Mouse (Mus musculus): ENCODE results near the gene AI661453.
"Not testable (repeated sequence)": the region's sequence is repeated elsewhere in the genome, so short reads cannot be mapped to it uniquely, and the experiment has no call there.

The AI661453 gene

GRCm38 (mm10) chr17:47436156-47436906, at the start of gene AI661453:
Gene AI661453, plus strand, starts transcription at chr17:47436615.
- peak; percentile 75 to 92 for DNase-seq

DNA sequence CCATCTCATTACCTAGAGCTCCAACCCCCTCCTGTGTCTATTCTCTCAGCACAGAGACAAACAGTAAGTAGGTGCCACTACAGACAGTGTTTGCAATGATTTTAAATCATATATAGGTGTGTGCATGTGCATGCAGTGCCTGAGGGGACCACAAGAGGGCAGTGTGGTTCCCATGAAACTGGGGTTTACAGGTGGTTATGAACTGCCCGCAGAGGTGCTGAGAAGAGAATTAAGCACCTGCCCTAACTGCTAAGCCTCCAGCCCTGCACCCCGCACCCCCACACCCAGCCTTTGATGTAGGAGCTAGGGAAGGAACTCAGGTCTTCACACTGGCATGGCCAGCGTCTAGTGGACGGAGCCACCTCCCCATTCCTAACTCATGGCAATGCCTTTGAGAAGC, 49.8 kb upstream of the AI661453 start:
- DNase-seq: peak; percentile 67 to 79

GRCm38 (mm10) chr17:47394223-47394869, 42.1 kb upstream of the AI661453 start:
- peak; percentile 39 to 70 for DNase-seq

DNA sequence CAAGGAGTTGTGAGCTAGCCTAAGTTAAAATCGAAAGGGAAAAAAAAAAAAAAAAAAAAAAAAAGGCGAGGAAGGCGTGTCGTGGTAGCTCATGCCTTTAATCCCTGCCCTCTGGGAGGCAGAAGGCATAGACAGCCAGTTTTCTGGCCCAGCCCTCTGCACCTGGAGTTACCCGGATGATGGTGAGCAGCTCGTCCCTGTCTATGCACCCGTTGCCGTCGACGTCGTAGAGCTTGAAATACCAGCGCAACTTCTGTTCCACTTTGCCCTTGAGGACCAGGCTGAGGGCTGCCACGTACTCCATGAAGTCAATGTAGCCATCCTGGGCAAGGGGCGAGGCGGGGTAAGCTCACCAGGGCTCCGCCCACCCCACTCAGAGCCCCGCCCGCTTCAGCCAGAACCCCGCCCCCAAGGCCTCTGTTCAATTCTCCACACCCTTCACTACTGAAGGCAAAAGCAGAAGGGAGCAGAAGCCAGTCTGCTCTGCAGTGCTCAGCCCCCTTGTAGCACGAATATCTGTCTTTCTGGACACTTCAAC, 41.0 kb upstream of the AI661453 start:
- peak; percentile 56 to 78 for DNase-seq

DNA sequence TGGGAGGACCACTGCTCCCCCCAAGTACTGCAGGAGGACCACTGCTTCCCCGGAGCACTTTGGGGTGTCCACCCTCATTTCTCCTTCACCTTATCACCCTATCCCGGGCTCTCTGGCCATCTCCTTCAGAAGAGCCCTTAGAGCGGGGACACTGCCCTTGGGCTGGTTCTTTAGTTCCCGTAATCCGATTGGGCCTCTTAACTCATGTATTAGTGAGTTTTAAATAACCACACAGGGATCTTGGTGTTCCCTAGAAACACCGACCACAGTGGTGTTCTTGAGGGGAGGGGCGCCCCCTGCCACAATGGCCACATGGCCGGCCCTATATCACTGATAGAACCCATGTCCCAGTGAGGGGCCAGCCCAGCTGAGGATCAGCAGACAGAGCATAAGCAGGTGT, 37.3 kb upstream of the AI661453 start:
- no peak for DNase-seq

DNA sequence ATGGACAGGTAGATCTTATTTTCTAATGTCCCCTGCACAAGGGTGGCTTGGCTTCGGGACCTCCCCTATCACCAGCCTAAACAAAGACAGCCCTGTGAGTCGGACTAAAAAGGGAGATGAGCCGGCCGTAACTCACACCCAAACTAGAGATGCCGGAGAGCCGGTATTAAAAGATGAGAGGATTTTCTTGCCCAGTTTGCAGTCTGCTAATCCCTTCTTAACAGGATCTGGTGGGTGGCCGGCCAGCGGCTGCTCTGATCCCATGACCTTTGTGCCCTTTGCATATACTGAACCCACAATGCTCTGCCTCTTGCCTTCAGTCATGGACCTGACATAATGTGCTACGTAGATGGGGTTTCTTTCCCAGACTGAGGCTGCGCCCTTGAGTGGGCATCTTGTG, 36.0 kb upstream of the AI661453 start, which contains the start of gene Guca1a:
Gene Guca1a (minus strand): TSS at position 134 of the 400 bp plus-strand sequence.
- DNase-seq: no peak

- no peak for DNase-seq
Observed at GRCm38 (mm10) chr17:47407717-47408557, 28.5 kb upstream of the AI661453 start.

- DNase-seq: peak; percentile 69 to 83
Observed at GRCm38 (mm10) chr17:47408558-47408898, 27.9 kb upstream of the AI661453 start.

- not testable (repeated sequence) for DNase-seq
Observed at GRCm38 (mm10) chr17:47409897-47410861, 26.2 kb upstream of the AI661453 start.

- no peak for DNase-seq
Observed at GRCm38 (mm10) chr17:47420195-47420594, 16.2 kb upstream of the AI661453 start.

GRCm38 (mm10) chr17:47421566-47421965, 14.8 kb upstream of the AI661453 start:
- no peak for DNase-seq

- DNase-seq: not testable (repeated sequence)
Observed at GRCm38 (mm10) chr17:47422616-47423015, 13.8 kb upstream of the AI661453 start.

DNA sequence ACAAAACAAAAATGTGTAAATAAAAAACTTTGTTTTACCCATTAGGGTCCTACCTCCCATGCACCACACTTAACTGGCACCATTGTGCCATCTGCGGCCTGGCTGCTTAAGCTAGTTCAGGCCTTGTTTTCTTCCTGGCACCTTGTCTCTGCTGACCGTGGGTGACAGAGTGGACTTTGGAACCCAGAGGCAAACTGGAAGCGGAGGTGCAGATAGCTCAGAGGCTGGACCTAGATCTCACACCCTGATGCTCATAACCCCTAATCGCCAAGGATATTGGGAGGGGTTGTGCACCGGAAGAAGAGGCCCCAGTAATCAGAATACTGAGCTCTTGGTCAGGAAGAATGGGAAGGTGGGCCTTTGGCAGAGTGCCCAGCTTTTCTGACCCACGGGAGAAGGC, 12.2 kb upstream of the AI661453 start:
- peak in 1 of 2 experiments; percentile 21 for DNase-seq

- no peak for DNase-seq
Observed at GRCm38 (mm10) chr17:47427316-47427715, 9.1 kb upstream of the AI661453 start.

DNA sequence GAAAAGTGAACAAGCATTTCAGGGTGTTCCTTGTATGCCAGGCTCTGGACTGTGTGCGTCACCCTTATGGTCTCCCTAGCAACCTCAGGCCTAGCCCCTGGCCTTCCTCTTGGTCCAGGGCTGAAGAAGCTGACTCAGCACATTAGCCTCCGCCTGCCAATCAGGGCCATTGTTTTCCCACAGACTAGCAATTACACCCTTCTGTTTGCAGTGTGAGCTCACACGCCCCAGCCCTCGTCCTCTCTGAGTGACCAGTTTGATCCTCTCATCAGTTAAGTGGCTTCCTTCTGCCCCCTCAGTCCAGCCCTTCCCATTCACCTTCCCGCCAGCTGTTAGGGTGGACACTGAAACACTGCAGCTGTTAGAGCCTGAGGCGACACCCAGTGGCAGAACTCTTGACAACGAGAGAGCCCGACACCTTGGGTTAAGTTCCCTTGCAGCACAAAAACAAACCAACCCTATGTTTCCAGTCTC, 7.5 kb upstream of the AI661453 start:
- peak; percentile 61 to 71 for DNase-seq

DNA sequence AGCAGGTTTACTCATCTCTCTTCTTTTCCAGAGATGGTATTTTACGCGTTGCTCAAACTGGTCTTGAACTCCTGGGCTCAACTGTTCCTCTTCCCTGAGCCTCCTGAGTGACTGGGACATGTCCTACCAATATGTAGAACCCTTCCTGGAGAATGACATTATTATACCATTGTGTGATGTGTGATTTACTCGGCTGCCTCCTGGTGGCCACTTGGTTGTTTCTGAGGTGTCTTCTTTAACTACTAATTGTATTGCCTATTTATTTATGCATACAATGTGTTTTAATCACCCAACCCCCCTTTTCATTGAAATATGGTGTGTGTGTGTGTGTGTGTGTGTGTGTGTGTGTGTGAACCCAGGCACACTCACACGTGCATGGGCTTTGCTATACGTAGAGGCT, 5.6 kb upstream of the AI661453 start:
- peak in 1 of 2 experiments; percentile 32 for DNase-seq

- DNase-seq: peak in 1 of 2 experiments; percentile 49
Observed at GRCm38 (mm10) chr17:47436907-47437547, 612 bp downstream of the AI661453 start, which contains the start of gene 1700001C19Rik. Gene 1700001C19Rik, minus strand, starts transcription at chr17:47437376.

GRCm38 (mm10) chr17:47438611-47439010, 2.2 kb downstream of the AI661453 start:
- DNase-seq: no peak

DNA sequence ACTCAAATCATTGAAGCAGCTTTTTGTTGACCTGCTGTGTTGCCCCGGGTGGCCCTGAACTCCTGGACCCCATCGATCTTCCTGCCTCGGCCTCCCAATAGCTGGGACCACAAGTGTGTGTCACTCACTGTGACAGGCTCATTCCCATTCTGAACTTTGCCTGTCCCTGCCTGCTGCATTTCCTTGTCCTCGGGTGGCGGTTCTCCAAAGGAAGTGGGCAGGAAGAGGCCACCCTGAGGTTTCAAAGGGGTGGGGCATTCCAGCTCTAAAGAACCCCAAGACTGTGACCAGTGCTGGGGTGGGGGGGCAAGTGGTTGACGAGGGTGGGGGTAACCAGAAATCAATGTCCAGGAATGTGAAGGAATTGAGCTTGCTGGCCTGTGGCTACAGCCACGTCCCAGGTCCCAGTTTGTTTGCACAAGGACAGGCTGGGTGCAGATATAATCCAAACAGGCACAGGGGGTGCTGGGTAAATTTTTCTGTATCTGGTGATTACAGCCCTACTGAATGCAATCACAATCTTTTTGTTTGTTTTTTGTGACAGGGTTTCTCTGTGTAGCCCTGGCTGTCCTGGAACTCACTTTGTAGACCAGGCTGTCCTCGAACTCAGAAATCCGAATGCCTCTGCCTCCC, 3.1 kb downstream of the AI661453 start:
- peak; percentile 24 to 54 for DNase-seq

DNA sequence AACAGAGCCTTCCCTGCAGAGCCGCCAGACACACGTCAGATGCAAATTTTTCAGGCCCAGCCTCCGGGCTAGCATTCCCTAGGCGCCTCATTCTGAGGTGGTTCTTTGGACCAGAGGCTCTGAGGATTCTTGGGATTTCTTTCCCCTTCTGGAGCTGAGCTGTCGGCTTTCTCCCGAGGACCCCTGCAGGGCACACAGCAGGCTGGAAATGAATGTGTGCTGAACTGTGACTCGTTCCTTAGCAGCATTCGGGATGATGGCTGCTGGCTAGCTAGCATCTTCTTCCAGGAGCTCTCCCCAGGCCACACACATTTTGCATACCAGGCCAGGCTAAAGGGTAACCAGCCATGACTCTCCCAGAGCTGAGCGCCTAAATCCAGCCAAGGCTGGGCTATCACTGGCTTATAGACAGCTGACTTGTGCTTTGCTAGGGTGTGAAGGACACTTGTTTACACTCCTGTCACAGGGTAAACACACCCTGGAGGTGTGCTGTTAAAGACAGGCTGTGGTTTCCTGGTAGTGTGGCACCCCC, 4.0 kb downstream of the AI661453 start:
- DNase-seq: peak; percentile 38 to 68
